Mouse (Mus musculus): ENCODE measurements around the gene Mkln1.

DNA sequence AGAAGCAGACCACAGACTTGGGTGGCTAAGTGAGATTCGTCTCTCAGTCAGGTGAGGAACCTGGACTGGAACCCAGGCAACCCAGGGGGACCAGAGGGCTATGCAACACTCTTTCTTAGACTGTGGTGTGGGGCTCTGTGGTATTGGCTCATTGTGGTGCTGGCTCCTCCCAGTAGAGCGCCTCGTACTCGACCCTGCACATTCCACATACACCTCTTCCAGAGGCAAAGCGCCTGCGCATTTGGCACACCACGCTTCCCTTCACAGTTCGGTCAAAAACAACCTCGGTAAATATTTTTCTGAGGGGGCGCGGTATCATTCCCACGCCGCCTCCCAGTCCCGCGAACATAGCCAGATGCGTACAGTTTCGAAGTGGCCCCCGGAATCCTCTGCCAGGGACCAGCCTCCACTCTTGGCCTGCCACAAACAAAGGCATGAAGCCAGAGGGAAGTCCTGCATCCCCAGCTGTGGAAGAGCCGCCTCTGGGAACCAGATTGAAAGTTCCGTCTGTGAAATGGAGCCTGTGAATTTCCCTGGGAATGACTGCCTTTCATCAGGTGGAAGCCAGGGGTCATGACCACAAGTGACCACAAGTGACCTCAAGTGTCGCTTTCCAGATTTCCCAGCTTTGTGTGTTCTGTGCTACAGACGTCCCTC is 152.5 kb downstream of the Mkln1 start:
- TF ChIP-seq CTCF (IDR thresholded peaks at IDR 0.05) (no peak; the same call in 1 of the 2 replicates), EP300 (IDR thresholded peaks at IDR 0.05) (no peak)
